In genomic region chr2:133141341-133142035, GRCm38 (mm10) we compare ENCODE assay signal across 21 mouse cellular contexts.
DNase-seq lines count a peak whose midpoint lies in the region; ATAC-seq and TF ChIP-seq lines count a peak whose summit lies in the region.
"Had no signal": no experiment of that assay in that cellular context is flagged by ENCODE, and none has a peak within 500 bp of the region (broad histone marks: within the 10 kb centered on the region; RNA-seq: fewer than 3 reads in every experiment).

No protein-coding gene starts in this region.

- H3K9me3 ChIP-seq in embryonic facial prominence, embryonic 14.5 days (ENCODE audit: control insufficient read depth, low read length) = no peaks in the 10 kb centered on the region
- no peaks in the 10 kb centered on the region for H3K9me3 ChIP-seq in embryonic facial prominence, embryonic 10.5 days
- H3K9me3 ChIP-seq: forebrain, embryonic 15.5 days; heart, embryonic 10.5 days; hindbrain, embryonic 12.5 days; limb, embryonic 13.5 days; neural tube, embryonic 13.5 days had no signal

- DNase-seq in embryonic facial prominence, embryonic 14.5 days (ENCODE audit: low spot score) = peak; percentile 19
- DNase-seq in embryonic facial prominence, embryonic 10.5 days (ENCODE audit: low spot score) = no peak
- DNase-seq in urinary bladder, postnatal 14 days (ENCODE audit: low spot score) = peak; percentile 16
- no peak for DNase-seq in urinary bladder, postnatal 36 days (ENCODE audit: low spot score in 2 of 2)
- no peak for DNase-seq in left cerebral cortex, adult 11 months (ENCODE audit: low spot score)
- DNase-seq in layer of hippocampus, adult 11-12 months (ENCODE audit: low spot score) = no peak
- no peak for DNase-seq in right cerebral cortex, postnatal 10 days (ENCODE audit: low spot score in 2 of 2)
- DNase-seq: adrenal gland, postnatal 36 days; embryo, embryonic 11 days; heart, postnatal 10 days; right cerebral cortex, postnatal 25 days had no signal

- no peaks in the 10 kb centered on the region for H3K79me2 ChIP-seq in myocyte (ENCODE audit: control insufficient read depth, insufficient read depth)

- H3K9ac ChIP-seq in embryonic facial prominence, embryonic 14.5 days (ENCODE audit: low read depth, low read length) = no peak overlapping the region
- H3K9ac ChIP-seq: forebrain, embryonic 15.5 days; hindbrain, embryonic 12.5 days; limb, embryonic 13.5 days; neural tube, embryonic 13.5 days had no signal

- no peak for ATAC-seq in embryonic facial prominence, embryonic 14.5 days (ENCODE audit: low read depth)
- ATAC-seq: CD4-positive, CD25-positive, alpha-beta regulatory T cell, adult 4 months; forebrain, embryonic 15.5 days; inflammation-experienced regulatory T-cells, adult 6 months had no signal

- no peaks in the 10 kb centered on the region for H3K36me3 ChIP-seq in embryonic facial prominence, embryonic 14.5 days (ENCODE audit: control insufficient read depth, insufficient read depth, low read length)
- no peaks in the 10 kb centered on the region for H3K36me3 ChIP-seq in embryonic facial prominence, embryonic 10.5 days (replicated peaks)
- no peaks in the 10 kb centered on the region for H3K36me3 ChIP-seq in myocyte (ENCODE audit: control insufficient read depth, insufficient read depth)
- H3K36me3 ChIP-seq: forebrain, embryonic 15.5 days; G1E; heart, embryonic 10.5 days; hindbrain, embryonic 12.5 days; limb, embryonic 13.5 days; neural tube, embryonic 13.5 days had no signal

- H3K27me3 ChIP-seq in embryonic facial prominence, embryonic 14.5 days (replicated peaks; ENCODE audit: control insufficient read depth, insufficient read depth, low read length) = no peaks in the 10 kb centered on the region
- no peaks in the 10 kb centered on the region for H3K27me3 ChIP-seq in embryonic facial prominence, embryonic 10.5 days (replicated peaks; ENCODE audit: low read depth, poor library complexity, severe bottlenecking)
- H3K27me3 ChIP-seq in myocyte (ENCODE audit: control insufficient read depth, insufficient read depth, insufficient read length) = no peaks in the 10 kb centered on the region
- H3K27me3 ChIP-seq: forebrain, embryonic 15.5 days; hindbrain, embryonic 12.5 days; neural tube, embryonic 13.5 days had no signal

- H3K4me2 ChIP-seq in embryonic facial prominence, embryonic 14.5 days (ENCODE audit: low read depth, low read length) = no peak overlapping the region
- no peak overlapping the region for H3K4me2 ChIP-seq in myocyte (ENCODE audit: low read depth)
- H3K4me2 ChIP-seq: forebrain, embryonic 15.5 days; hindbrain, embryonic 12.5 days; limb, embryonic 13.5 days; neural tube, embryonic 13.5 days had no signal

- WGBS in embryonic facial prominence, embryonic 14.5 days = 66% methylated on average over 6 of the region's 6 CpGs
- WGBS in embryonic facial prominence, embryonic 10.5 days = 82% methylated on average over 6 of the region's 6 CpGs

- no peaks in the 10 kb centered on the region for H3K4me1 ChIP-seq in embryonic facial prominence, embryonic 14.5 days (ENCODE audit: control insufficient read depth, insufficient read depth, low read length)
- H3K4me1 ChIP-seq in embryonic facial prominence, embryonic 10.5 days = no peaks in the 10 kb centered on the region
- H3K4me1 ChIP-seq: forebrain, embryonic 15.5 days; hindbrain, embryonic 12.5 days; neural tube, embryonic 13.5 days had no signal

- no peak for TF ChIP-seq POLR2A in myocyte (IDR thresholded peaks at IDR 0.05; ENCODE audit: insufficient read length, low read depth)

- no peak overlapping the region for H3K27ac ChIP-seq in embryonic facial prominence, embryonic 14.5 days (replicated peaks; ENCODE audit: low read depth, low read length)
- H3K27ac ChIP-seq in embryonic facial prominence, embryonic 10.5 days (replicated peaks) = no peak overlapping the region
- H3K27ac ChIP-seq: forebrain, embryonic 15.5 days; heart, embryonic 10.5 days; hindbrain, embryonic 12.5 days; limb, embryonic 13.5 days; neural tube, embryonic 13.5 days had no signal

- H3ac ChIP-seq in myocyte (ENCODE audit: control insufficient read depth, insufficient read length) = no peak overlapping the region

- H3K4me3 ChIP-seq in embryonic facial prominence, embryonic 14.5 days (ENCODE audit: low read depth, low read length) = no peak overlapping the region
- no peak overlapping the region for H3K4me3 ChIP-seq in embryonic facial prominence, embryonic 10.5 days
- no peak overlapping the region for H3K4me3 ChIP-seq in myocyte
- H3K4me3 ChIP-seq: erythroblast, embryonic 14.5 days; forebrain, embryonic 15.5 days; heart, embryonic 10.5 days; hindbrain, embryonic 12.5 days; limb, embryonic 13.5 days; neural tube, embryonic 13.5 days had no signal

TF ChIP-seq in myocyte, 11 proteins besides CTCF, POLR2A, EP300 and RAD21:
- TF ChIP-seq MYOD1 (IDR thresholded peaks at IDR 0.05; ENCODE audit: control insufficient read depth in 1 of 3, insufficient read length in 2 of 3, low read depth in 2 of 3) = no peak
- TF ChIP-seq CEBPB (IDR thresholded peaks at IDR 0.05; ENCODE audit: insufficient read depth, poor library complexity, severe bottlenecking) = 0 out of 2 replicates have a peak, but pooled peaks have one; percentile 44

Comparison
In these comparisons a context has a peak if more than half of its experiments do, and no peak if none do; other contexts are left out.
1. DNase-seq: peak in embryonic facial prominence, embryonic 14.5 days (single experiment) and urinary bladder, postnatal 14 days (single experiment); none in embryonic facial prominence, embryonic 10.5 days (single experiment), urinary bladder, postnatal 36 days (0 of 2), left cerebral cortex, adult 11 months (single experiment), layer of hippocampus, adult 11-12 months (single experiment) and right cerebral cortex, postnatal 10 days (0 of 2).